Mouse (Mus musculus): Measurements from ENCODE around the gene Grik4. TPM values are rescaled to one million over a fixed set of nuclear protein-coding genes. Genes with fewer than 3 reads are reported as not detected.

Gene Grik4
- polyA plus RNA-seq, 1 experiment from 2014 or later: 7.3 TPM

DNA sequence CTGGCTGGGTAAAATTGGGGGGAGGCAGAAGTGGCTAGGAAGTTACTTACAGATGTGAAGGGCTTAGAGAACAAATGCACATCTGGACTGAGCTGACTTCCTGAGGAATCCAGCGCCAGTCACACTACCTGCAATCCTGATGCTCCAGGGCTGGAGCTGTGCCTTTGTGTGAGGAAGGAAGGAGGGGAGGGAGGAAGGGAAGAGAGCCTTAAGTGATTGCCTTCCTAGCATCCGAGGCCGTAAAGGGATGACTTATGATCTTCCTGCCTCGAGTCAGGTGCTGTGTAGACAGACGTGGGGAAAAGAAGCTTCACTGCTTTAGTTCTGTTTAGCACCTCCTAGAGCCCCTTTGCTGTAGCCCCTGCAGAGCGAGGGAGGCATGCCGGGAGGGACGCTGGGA lies 189.6 kb downstream of the Grik4 start:
- Histone ChIP-seq H3K27ac (no peak overlapping the region), H3K27me3 (no peaks in the 10 kb centered on the region), H3K36me3 (no peaks in the 10 kb centered on the region), H3K4me1 (replicated peaks) (peaks cover 11% of the 10 kb centered on the region), H3K9ac (no peak overlapping the region), H3K4me2 (no peak overlapping the region), H3K4me3 (no peak overlapping the region), H3K9me3 (no peaks in the 10 kb centered on the region)
- ATAC-seq (ENCODE audit: low FRiP score): no peak
- 55% methylated on average over 8 of the region's 8 CpGs for WGBS

- no peak overlapping the region for H3K4me2 ChIP-seq
- H3K9ac ChIP-seq: no peak overlapping the region
- no peaks in the 10 kb centered on the region for H3K36me3 ChIP-seq
- H3K4me1 ChIP-seq (replicated peaks): peaks cover 6% of the 10 kb centered on the region
- no peaks in the 10 kb centered on the region for H3K27me3 ChIP-seq
- no peak overlapping the region for H3K4me3 ChIP-seq
- H3K27ac ChIP-seq: no peak overlapping the region
- ATAC-seq (ENCODE audit: low FRiP score): no peak
- WGBS: 89% methylated on average over 2 of the region's 2 CpGs
- no peaks in the 10 kb centered on the region for H3K9me3 ChIP-seq
Observed at GRCm38 (mm10) chr9:42751160-42751559, 193.1 kb downstream of the Grik4 start.

- H3K9me3 ChIP-seq: no peaks in the 10 kb centered on the region
- H3K4me3 ChIP-seq: no peak overlapping the region
- H3K27me3 ChIP-seq: no peaks in the 10 kb centered on the region
- no peak for ATAC-seq (ENCODE audit: low FRiP score)
- H3K36me3 ChIP-seq: no peaks in the 10 kb centered on the region
- H3K4me2 ChIP-seq: no peak overlapping the region
- no peak overlapping the region for H3K27ac ChIP-seq
- H3K4me1 ChIP-seq (replicated peaks): peaks cover 9% of the 10 kb centered on the region
- WGBS: 56% methylated on average over 3 of the region's 3 CpGs
- no peak overlapping the region for H3K9ac ChIP-seq
Observed at GRCm38 (mm10) chr9:42750176-42750575, 194.1 kb downstream of the Grik4 start.

- 74% methylated on average over 8 of the region's 8 CpGs for WGBS
- Histone ChIP-seq H3K9me3 (no peaks in the 10 kb centered on the region), H3K27ac (no peak overlapping the region), H3K9ac (no peak overlapping the region), H3K4me3 (no peak overlapping the region), H3K4me2 (no peak overlapping the region), H3K4me1 (replicated peaks) (peaks cover 9% of the 10 kb centered on the region), H3K36me3 (no peaks in the 10 kb centered on the region), H3K27me3 (no peaks in the 10 kb centered on the region)
- no peak for ATAC-seq (ENCODE audit: low FRiP score)
Observed at GRCm38 (mm10) chr9:42745982-42746381, 198.3 kb downstream of the Grik4 start.

DNA sequence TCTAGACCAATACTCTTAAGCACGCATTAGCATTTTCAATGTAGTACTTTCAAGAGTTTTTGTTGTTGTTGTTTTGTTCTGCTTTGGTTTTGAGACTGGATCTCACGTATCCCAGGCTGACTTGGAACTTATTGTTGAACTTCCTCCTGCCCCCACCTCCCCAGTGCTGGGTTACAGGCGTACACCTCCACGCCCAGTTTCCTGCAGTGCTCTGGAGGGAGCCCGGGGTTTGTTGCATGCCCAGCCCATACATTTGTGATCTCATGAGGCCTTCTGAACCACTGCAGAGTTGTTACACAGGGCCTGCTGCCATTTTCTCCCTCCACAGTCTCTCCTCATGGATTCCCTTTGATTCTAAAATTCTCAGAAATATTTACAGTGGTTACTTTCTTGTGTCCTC lies 201.9 kb downstream of the Grik4 start:
- H3K36me3 ChIP-seq: no peaks in the 10 kb centered on the region
- no peak overlapping the region for H3K4me3 ChIP-seq
- H3K27me3 ChIP-seq: no peaks in the 10 kb centered on the region
- ATAC-seq (ENCODE audit: low FRiP score): no peak
- no peak overlapping the region for H3K9ac ChIP-seq
- no peak overlapping the region for H3K4me2 ChIP-seq
- WGBS: 78% methylated on average over 5 of the region's 5 CpGs
- no peaks in the 10 kb centered on the region for H3K9me3 ChIP-seq
- no peak overlapping the region for H3K27ac ChIP-seq
- peaks cover 7% of the 10 kb centered on the region; the same call in 1 of the 2 replicates for H3K4me1 ChIP-seq (replicated peaks)

DNA sequence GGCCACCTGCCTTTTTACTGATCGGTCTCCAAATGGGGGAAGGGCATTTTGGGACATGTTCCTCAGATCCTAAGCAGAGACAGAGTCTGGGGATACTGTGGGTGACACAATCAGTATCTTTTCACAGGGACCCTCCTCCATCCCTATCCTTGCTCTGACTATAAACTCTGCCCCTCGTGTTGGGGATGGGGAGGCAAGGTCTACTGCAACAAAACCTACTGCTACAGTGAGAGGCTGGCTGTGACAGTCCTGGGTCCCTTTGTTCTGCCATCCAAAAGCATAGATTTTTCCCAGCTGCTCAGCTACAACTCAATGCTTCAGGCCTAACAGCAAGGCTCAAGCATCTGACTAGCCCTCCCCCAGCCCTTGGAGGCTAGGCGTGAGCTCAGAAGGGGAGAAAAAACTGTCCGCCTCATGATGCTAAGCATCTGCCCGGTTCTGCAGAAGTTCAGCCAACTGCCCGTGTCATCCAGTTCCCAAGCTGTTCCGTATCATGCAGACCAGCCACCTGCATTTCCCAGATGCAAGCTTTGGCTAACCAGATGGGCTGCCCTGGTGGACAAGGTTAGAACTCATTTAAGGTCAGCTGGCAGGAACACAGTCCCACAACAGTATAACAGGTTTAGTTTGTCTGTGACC lies 207.5 kb downstream of the Grik4 start:
- no peak overlapping the region for H3K4me2 ChIP-seq
- H3K4me3 ChIP-seq: no peak overlapping the region
- peaks cover 28% of the 10 kb centered on the region for H3K4me1 ChIP-seq (replicated peaks)
- H3K9me3 ChIP-seq: no peaks in the 10 kb centered on the region
- no peak overlapping the region for H3K9ac ChIP-seq
- WGBS: 54% methylated on average over 7 of the region's 7 CpGs
- no peaks in the 10 kb centered on the region for H3K36me3 ChIP-seq
- peak overlapping the region; percentile 62 for H3K27ac ChIP-seq
- 0 out of 2 replicates have a peak, but pooled peaks have one; percentile 14 for ATAC-seq (ENCODE audit: low FRiP score)
- H3K27me3 ChIP-seq: no peaks in the 10 kb centered on the region

- 0 out of 2 replicates have a peak overlapping the region, but pooled peaks have one; percentile 24 for H3K27ac ChIP-seq
- no peak overlapping the region for H3K4me2 ChIP-seq
- ATAC-seq (ENCODE audit: low FRiP score): no peak
- no peaks in the 10 kb centered on the region for H3K36me3 ChIP-seq
- 83% methylated on average over 5 of the region's 5 CpGs for WGBS
- H3K9ac ChIP-seq: no peak overlapping the region
- H3K27me3 ChIP-seq: no peaks in the 10 kb centered on the region
- H3K4me3 ChIP-seq: no peak overlapping the region
- peaks cover 41% of the 10 kb centered on the region for H3K4me1 ChIP-seq (replicated peaks)
- no peaks in the 10 kb centered on the region for H3K9me3 ChIP-seq
Observed at GRCm38 (mm10) chr9:42735086-42735485, 209.2 kb downstream of the Grik4 start.

DNA sequence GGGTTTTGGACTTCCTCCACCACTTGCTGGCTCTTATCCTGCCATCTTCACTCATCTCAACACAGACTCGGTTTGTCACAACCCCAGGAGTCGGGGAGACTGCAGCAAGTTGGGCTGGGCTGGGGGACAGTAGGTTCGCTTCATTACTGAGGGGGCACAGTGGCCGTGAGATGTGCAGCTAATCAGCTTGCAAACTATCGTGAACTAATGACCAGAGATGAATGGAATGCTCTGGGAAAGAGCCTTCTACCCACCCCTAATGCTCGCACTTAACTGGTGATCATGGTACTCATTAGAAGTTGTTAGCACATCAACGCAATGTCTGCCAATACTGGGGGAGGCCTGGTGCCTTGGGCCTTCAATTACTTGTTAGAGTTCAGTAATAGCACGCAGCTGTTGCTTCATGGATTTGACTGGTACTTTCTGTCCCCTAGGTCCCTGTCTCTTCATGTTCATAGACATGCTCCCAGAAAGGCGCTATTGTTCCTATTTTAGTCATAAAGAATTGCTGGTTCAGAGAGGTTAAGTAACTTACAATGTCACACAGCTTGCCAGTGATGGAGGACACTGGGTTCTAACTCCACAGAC lies 211.5 kb downstream of the Grik4 start:
- no peaks in the 10 kb centered on the region for H3K27me3 ChIP-seq
- H3K9ac ChIP-seq: no peak overlapping the region
- H3K4me1 ChIP-seq (replicated peaks): peaks cover 46% of the 10 kb centered on the region
- 90% methylated on average over 9 of the region's 9 CpGs for WGBS
- no peaks in the 10 kb centered on the region for H3K9me3 ChIP-seq
- H3K4me2 ChIP-seq: no peak overlapping the region
- no peak overlapping the region for H3K4me3 ChIP-seq
- no peaks in the 10 kb centered on the region for H3K36me3 ChIP-seq
- no peak for ATAC-seq (ENCODE audit: low FRiP score)
- H3K27ac ChIP-seq: no peak overlapping the region

- 47% methylated on average over 6 of the region's 6 CpGs for WGBS
- H3K36me3 ChIP-seq: no peaks in the 10 kb centered on the region
- no peaks in the 10 kb centered on the region for H3K9me3 ChIP-seq
- no peak overlapping the region for H3K4me3 ChIP-seq
- no peak overlapping the region for H3K27ac ChIP-seq
- H3K4me1 ChIP-seq (replicated peaks): peaks cover 36% of the 10 kb centered on the region
- no peak overlapping the region for H3K4me2 ChIP-seq
- no peaks in the 10 kb centered on the region for H3K27me3 ChIP-seq
- H3K9ac ChIP-seq: no peak overlapping the region
- no peak for ATAC-seq (ENCODE audit: low FRiP score)
Observed at GRCm38 (mm10) chr9:42728472-42728871, 215.8 kb downstream of the Grik4 start.

GRCm38 (mm10) chr9:42727661-42728060 lies 216.6 kb downstream of the Grik4 start:
- 85% methylated on average over 6 of the region's 6 CpGs for WGBS
- no peak for ATAC-seq (ENCODE audit: low FRiP score)
- no peak overlapping the region for H3K4me2 ChIP-seq
- no peak overlapping the region for H3K27ac ChIP-seq
- no peaks in the 10 kb centered on the region for H3K9me3 ChIP-seq
- no peaks in the 10 kb centered on the region for H3K36me3 ChIP-seq
- peaks cover 44% of the 10 kb centered on the region for H3K4me1 ChIP-seq (replicated peaks)
- no peak overlapping the region for H3K4me3 ChIP-seq
- no peak overlapping the region for H3K9ac ChIP-seq
- H3K27me3 ChIP-seq: no peaks in the 10 kb centered on the region

DNA sequence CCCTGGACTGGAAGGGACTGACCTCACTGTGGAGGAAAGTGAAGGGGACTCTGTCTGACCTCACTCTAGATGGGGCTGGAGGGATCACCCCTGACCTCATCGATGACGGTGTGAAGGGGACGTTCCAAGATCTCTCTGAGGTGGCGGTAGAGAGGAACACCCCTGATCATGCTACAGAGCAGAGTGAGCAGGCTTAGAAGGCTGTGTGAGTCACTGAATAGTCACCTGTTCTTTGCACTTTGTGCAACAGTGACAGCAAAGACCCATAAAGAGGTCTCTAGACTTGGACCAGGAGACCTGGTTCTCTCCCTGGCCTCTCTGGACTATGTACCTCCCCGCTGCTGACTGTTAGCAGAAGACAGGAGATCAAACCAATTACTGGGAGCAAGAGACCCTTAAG lies 217.1 kb downstream of the Grik4 start:
- H3K4me3 ChIP-seq: no peak overlapping the region
- no peak for ATAC-seq (ENCODE audit: low FRiP score)
- H3K9me3 ChIP-seq: no peaks in the 10 kb centered on the region
- H3K9ac ChIP-seq: no peak overlapping the region
- H3K27ac ChIP-seq: no peak overlapping the region
- WGBS: 87% methylated on average over 5 of the region's 5 CpGs
- peaks cover 49% of the 10 kb centered on the region for H3K4me1 ChIP-seq (replicated peaks)
- H3K4me2 ChIP-seq: no peak overlapping the region
- no peaks in the 10 kb centered on the region for H3K27me3 ChIP-seq
- no peaks in the 10 kb centered on the region for H3K36me3 ChIP-seq

DNA sequence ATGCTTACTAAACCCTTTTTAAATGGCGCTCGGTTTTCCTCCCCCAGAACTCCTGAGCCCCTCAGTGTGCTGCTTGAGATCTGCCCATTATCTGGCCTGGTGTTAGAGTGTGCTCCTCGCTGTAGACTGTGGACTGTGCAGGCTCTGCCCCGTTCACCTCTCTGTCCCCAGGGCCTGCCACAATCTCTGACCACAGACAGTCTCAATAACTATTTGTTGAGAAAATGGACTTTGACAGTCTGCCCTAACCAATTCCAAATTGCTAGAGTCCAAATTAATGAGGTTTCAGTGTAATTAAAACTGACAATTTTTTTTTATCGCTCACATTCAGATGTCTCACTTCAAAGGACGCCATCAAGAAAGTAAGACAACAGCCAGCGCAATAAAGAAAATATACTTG lies 220.2 kb downstream of the Grik4 start:
- H3K27me3 ChIP-seq: no peaks in the 10 kb centered on the region
- H3K9me3 ChIP-seq: no peaks in the 10 kb centered on the region
- H3K9ac ChIP-seq: no peak overlapping the region; the same call in 1 of the 2 replicates
- H3K4me1 ChIP-seq (replicated peaks): peaks cover 37% of the 10 kb centered on the region
- H3K4me3 ChIP-seq: no peak overlapping the region
- no peak for ATAC-seq (ENCODE audit: low FRiP score)
- peak overlapping the region; percentile 64 for H3K27ac ChIP-seq
- H3K36me3 ChIP-seq: no peaks in the 10 kb centered on the region
- no peak overlapping the region for H3K4me2 ChIP-seq
- 58% methylated on average over 7 of the region's 7 CpGs for WGBS

DNA sequence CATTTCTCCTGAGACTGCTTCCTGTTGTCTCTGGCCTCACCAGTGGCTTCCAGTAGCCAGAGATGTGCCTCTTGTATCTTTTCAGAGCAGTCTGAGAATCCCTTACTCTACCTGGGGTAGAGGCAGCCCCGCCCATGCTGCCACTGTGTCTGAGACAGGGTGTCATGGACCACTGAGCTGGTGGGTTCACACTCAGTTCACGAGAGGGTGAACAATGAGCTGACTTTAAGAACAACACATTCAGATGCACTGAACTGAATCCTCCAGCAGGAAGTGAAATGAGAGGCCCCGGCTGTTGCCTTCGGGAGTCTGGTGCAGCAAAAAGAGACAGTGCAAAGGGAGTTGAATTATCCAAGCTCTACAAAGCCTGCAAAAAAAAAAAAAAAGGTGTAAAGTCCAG lies 221.8 kb downstream of the Grik4 start:
- H3K9me3 ChIP-seq: no peaks in the 10 kb centered on the region
- no peak for ATAC-seq (ENCODE audit: low FRiP score)
- no peak overlapping the region for H3K9ac ChIP-seq
- no peaks in the 10 kb centered on the region for H3K27me3 ChIP-seq
- H3K36me3 ChIP-seq: no peaks in the 10 kb centered on the region
- no peak overlapping the region for H3K4me2 ChIP-seq
- H3K4me1 ChIP-seq (replicated peaks): peaks cover 29% of the 10 kb centered on the region
- 22% methylated on average over 4 of the region's 4 CpGs for WGBS
- H3K4me3 ChIP-seq: no peak overlapping the region
- H3K27ac ChIP-seq: 0 out of 2 replicates have a peak overlapping the region, but pooled peaks have one; percentile 18
